Mouse (Mus musculus) G1E (cell line): ENCODE results near the gene Riok2.

Experiments used
- CTCF ChIP-seq: IDR thresholded peaks from 2 replicates; pipeline ENCODE4 v1.5.1; 2012; ENCODE audit warnings: low read depth, low read length, inconsistent platforms, mixed read lengths
- GATA1 ChIP-seq: IDR thresholded peaks from 2 replicates; pipeline ENCODE4 v1.6.1; 2012; ENCODE audit warnings: borderline replicate concordance, low read length, inconsistent platforms, mixed read lengths

GRCm38 (mm10) chr17:17411443-17411842 is 37.3 kb downstream of the Riok2 start:
- TF ChIP-seq CTCF = no peak
- no peak for TF ChIP-seq GATA1
